Mouse (Mus musculus) CH12.LX (cell line): Measurements from ENCODE around the gene Ntng1. TPM values are rescaled to one million over a fixed set of nuclear protein-coding genes. Genes with fewer than 3 reads are reported as not detected.

Experiments
- DNase-seq: peaks from one replicate; pipeline ENCODE4 v3.0.0-alpha.2; 2013; ENCODE audit errors: extremely low read depth
- H3K27ac ChIP-seq: 2 replicates; pipeline ENCODE4 v1.5.1; 2012; ENCODE audit warnings: low read depth, mild to moderate bottlenecking, control low read depth, moderate library complexity; ENCODE audit not compliant: insufficient read depth
- H3K27me3 ChIP-seq: replicated peaks from 2 replicates; pipeline ENCODE3; 2012; ENCODE audit warnings: inconsistent platforms
- H3K36me3 ChIP-seq, 2 experiments: replicated peaks in 1 of 2; 2 replicates each; pipeline versions ENCODE3 to v1.6.1; 2012; ENCODE audit warnings: inconsistent platforms in 1 of 2, low read length in 1 of 2, mild to moderate bottlenecking in 1 of 2, mixed read lengths in 1 of 2, moderate library complexity in 1 of 2; ENCODE audit not compliant: control insufficient read depth in 1 of 2, insufficient read depth in 1 of 2
- H3K4me1 ChIP-seq, 2 experiments: 2 replicates each; pipeline ENCODE4 v1.6.1; 2012; ENCODE audit warnings: inconsistent platforms in 1 of 2, moderate library complexity in 1 of 2; ENCODE audit not compliant: insufficient read depth in 2 of 2, control insufficient read depth in 1 of 2
- H3K4me2 ChIP-seq: 2 replicates; pipeline ENCODE4 v1.6.1; 2012; ENCODE audit warnings: low read depth, mild to moderate bottlenecking, control low read depth; ENCODE audit not compliant: poor library complexity, insufficient read depth, severe bottlenecking
- H3K4me3 ChIP-seq, 3 experiments: fragments of 150-350 bp in 1 of 3; sonication (generic) in 1 of 3; replicated peaks in 1 of 3; 2 replicates each; pipeline versions ENCODE3 to v1.5.1; 2011 to 2012; ENCODE audit warnings: low read depth in 2 of 3, low read length in 2 of 3, mild to moderate bottlenecking in 2 of 3, moderate library complexity in 2 of 3, control low read depth in 1 of 3, improper control_type of control experiment in 1 of 3, inconsistent platforms in 1 of 3, mixed read lengths in 1 of 3; ENCODE audit not compliant: poor library complexity in 1 of 3
- H3K79me2 ChIP-seq: replicated peaks from 2 replicates; pipeline ENCODE4 v1.6.1; 2012; ENCODE audit warnings: mild to moderate bottlenecking, moderate library complexity; ENCODE audit not compliant: control insufficient read depth, poor library complexity, insufficient read depth, severe bottlenecking; ENCODE audit errors: extremely low read depth
- H3K9ac ChIP-seq: 2 replicates; pipeline ENCODE4 v1.6.1; 2012; ENCODE audit warnings: low read depth, mild to moderate bottlenecking, control low read depth, moderate library complexity; ENCODE audit not compliant: insufficient read depth
- H3K9me3 ChIP-seq: replicated peaks from 2 replicates; pipeline ENCODE3; 2012; ENCODE audit warnings: low read length, inconsistent platforms, mixed read lengths
- CHD1 ChIP-seq: IDR thresholded peaks from 2 replicates; pipeline ENCODE4 v1.6.1; 2012; ENCODE audit warnings: low read depth, low read length, improper control_type of control experiment, inconsistent platforms
- CHD2 ChIP-seq: IDR thresholded peaks from 2 replicates; pipeline ENCODE4 v1.6.1; 2011; ENCODE audit warnings: low read length, improper control_type of control experiment
- CTCF ChIP-seq, 2 experiments: IDR thresholded peaks in 1 of 2; conservative IDR thresholded peaks in 1 of 2; 2 replicates each; pipeline ENCODE4 v1.5.1; 2011 to 2012; ENCODE audit warnings: low read depth in 2 of 2, low read length in 2 of 2, improper control_type of control experiment in 1 of 2, inconsistent platforms in 1 of 2, mild to moderate bottlenecking in 1 of 2, moderate library complexity in 1 of 2
- E2F4 ChIP-seq: IDR thresholded peaks from 2 replicates; pipeline ENCODE4 v1.6.1; 2011; ENCODE audit warnings: low read depth, low read length, improper control_type of control experiment; ENCODE audit not compliant: insufficient replicate concordance
- HCFC1 ChIP-seq: IDR thresholded peaks from 2 replicates; pipeline ENCODE4 v1.6.1; 2012; ENCODE audit warnings: low read depth, mild to moderate bottlenecking, inconsistent platforms, low read length, improper control_type of control experiment
- JUN ChIP-seq: IDR thresholded peaks from 2 replicates; pipeline ENCODE4 v1.6.1; 2011; ENCODE audit warnings: low read depth, mild to moderate bottlenecking, low read length, improper control_type of control experiment, moderate library complexity; ENCODE audit not compliant: insufficient read depth
- JUND ChIP-seq: conservative IDR thresholded peaks from 2 replicates; pipeline ENCODE4 v1.6.1; 2011; ENCODE audit warnings: low read depth, low read length, improper control_type of control experiment
- MAX ChIP-seq: IDR thresholded peaks from 2 replicates; pipeline ENCODE4 v1.6.1; 2011; ENCODE audit warnings: low read length, improper control_type of control experiment
- MAZ ChIP-seq: IDR thresholded peaks from 2 replicates; pipeline ENCODE4 v1.6.1; 2012; ENCODE audit warnings: low read depth, mild to moderate bottlenecking, inconsistent platforms, low read length, improper control_type of control experiment, moderate library complexity
- MXI1 ChIP-seq: IDR thresholded peaks from 2 replicates; pipeline ENCODE4 v1.6.1; 2011; ENCODE audit warnings: mild to moderate bottlenecking, low read depth, low read length, improper control_type of control experiment
- MYC ChIP-seq: IDR thresholded peaks from 2 replicates; pipeline ENCODE4 v1.6.1; 2011; ENCODE audit warnings: low read depth, mild to moderate bottlenecking, improper control_type of control experiment, low read length
- NELFE ChIP-seq: IDR thresholded peaks from 2 replicates; pipeline ENCODE4 v1.6.1; 2011; ENCODE audit warnings: low read depth, low read length, improper control_type of control experiment
- NRF1 ChIP-seq: IDR thresholded peaks from 2 replicates; pipeline ENCODE4 v1.6.1; 2014; ENCODE audit warnings: low read depth, mild to moderate bottlenecking, inconsistent platforms, low read length, improper control_type of control experiment, moderate library complexity
- POLR2A ChIP-seq: IDR thresholded peaks from 2 replicates; pipeline ENCODE4 v1.6.1; 2011; ENCODE audit warnings: low read depth, mild to moderate bottlenecking, improper control_type of control experiment, low read length
- SMC3 ChIP-seq: IDR thresholded peaks from 2 replicates; pipeline ENCODE4 v1.6.1; 2011; ENCODE audit warnings: low read depth, low read length, improper control_type of control experiment
- TBP ChIP-seq: conservative IDR thresholded peaks from 2 replicates; pipeline ENCODE4 v1.6.1; 2011; ENCODE audit warnings: low read depth, low read length, improper control_type of control experiment
- TCF12 ChIP-seq: IDR thresholded peaks from 2 replicates; pipeline ENCODE4 v1.6.1; 2014; ENCODE audit warnings: low read depth, mild to moderate bottlenecking, inconsistent platforms, low read length, improper control_type of control experiment
- UBTF ChIP-seq: IDR thresholded peaks from 2 replicates; pipeline ENCODE4 v1.6.1; 2012; ENCODE audit warnings: low read depth, mild to moderate bottlenecking, inconsistent platforms, low read length, improper control_type of control experiment, moderate library complexity
- USF1 ChIP-seq: IDR thresholded peaks from 2 replicates; pipeline ENCODE4 v1.6.1; 2014; ENCODE audit warnings: low read depth, mild to moderate bottlenecking, inconsistent platforms, low read length, improper control_type of control experiment
- ZNF384 ChIP-seq: IDR thresholded peaks from 2 replicates; pipeline ENCODE4 v1.6.1; 2012; ENCODE audit warnings: low read depth, low read length, improper control_type of control experiment, inconsistent platforms
- dilution Hi-C: fragments of 300-500 bp; cut with MboI; formaldehyde crosslinking; loops from 2 replicates; pipeline ENCODE4 v1.14.3; 2020; ENCODE audit warnings: low sequenced_read_pairs; ENCODE audit not compliant: extremely low pct_unique_long_range_greater_than_20kb, extremely low pct_ligation_motif_present
- in situ Hi-C: fragments of 300-500 bp; cut with MboI; formaldehyde crosslinking; loops from 3 replicates; pipeline ENCODE4 v1.14.3; 2019; ENCODE audit warnings: low sequenced_read_pairs, low pct_ligation_motif_present, low pct_unique_long_range_greater_than_20kb, mixed read lengths
- polyA plus RNA-seq: library from polyadenylated mRNA; unstranded; fragments of >175 nt; gene quantifications from 2 replicates; pipeline ENCODE4 v1.2.1, GENCODE M21; 2012; ENCODE audit warnings: low read depth; ENCODE audit not compliant: insufficient read length
- total RNA-seq, 2 experiments: library from RNA; depleted of rRNA; stranded (reverse); fragments of 300-350 nt in 1 of 2; fragments of >200 nt in 1 of 2; gene quantifications; 2 replicates each; pipeline ENCODE4 v1.2.3; 2012 to 2014

The Ntng1 gene
- total and polyA plus RNA-seq, 3 experiments = not detected

- Histone ChIP-seq H3K9me3 (peaks cover 40% of the 10 kb centered on the region), H3K9ac (no peak overlapping the region), H3K27ac (no peak overlapping the region), H3K4me1 (no peaks in the 10 kb centered on the region), H3K27me3 (no peaks in the 10 kb centered on the region), H3K79me2 (no peaks in the 10 kb centered on the region), H3K36me3 (no peaks in the 10 kb centered on the region), H3K4me3 (no peak overlapping the region), H3K4me2 (no peak overlapping the region)
- DNase-seq = no peak
- in situ Hi-C loops (no loop called here), dilution Hi-C loops (no loop called here)
- TF ChIP-seq E2F4 (no peak), NELFE (no peak), MAX (no peak), POLR2A (no peak), HCFC1 (no peak), CTCF (conservative IDR thresholded peaks at IDR 0.05 in 1 of 2, IDR thresholded peaks at IDR 0.05 in 1 of 2; ENCODE audit: low read depth in 2 of 2, low read length in 2 of 2) (no peak), TCF12 (no peak), ZNF384 (no peak), CHD2 (no peak), MAZ (no peak), NRF1 (no peak), UBTF (no peak), SMC3 (no peak), JUN (no peak), JUND (no peak), USF1 (no peak)
Measured at GRCm38 (mm10) chr3:110055433-110055832, 88.4 kb downstream of the Ntng1 start.

GRCm38 (mm10) chr3:110054125-110054524 is 89.7 kb downstream of the Ntng1 start:
- Histone ChIP-seq H3K27ac (no peak overlapping the region), H3K9ac (no peak overlapping the region), H3K36me3 (no peaks in the 10 kb centered on the region), H3K27me3 (no peaks in the 10 kb centered on the region), H3K9me3 (peaks cover 51% of the 10 kb centered on the region), H3K4me1 (no peaks in the 10 kb centered on the region), H3K4me2 (no peak overlapping the region), H3K79me2 (no peaks in the 10 kb centered on the region), H3K4me3 (no peak overlapping the region)
- in situ Hi-C loops = no loop called here
- TF ChIP-seq CHD1 = no peak
- no peak for TF ChIP-seq MYC
- TF ChIP-seq JUN = no peak
- no peak for TF ChIP-seq MXI1
- TF ChIP-seq TBP = no peak
- no peak for TF ChIP-seq POLR2A
- dilution Hi-C loops = no loop called here
- DNase-seq = no peak
